Mouse (Mus musculus) gonadal fat pad, adult 2 months (tissue): ENCODE measurements at regions not wholly inside any gene's neighbourhood (a gene's known extent, or its start where the extent isn't known, plus 50 kb on each side); places are given as distances from the start of the nearest gene placed in this dataset.
"Not testable (repeated sequence)": the region's sequence is repeated elsewhere in the genome, so short reads cannot be mapped to it uniquely, and the experiment has no call there.

Experiments
- DNase-seq: peaks from one replicate; pipeline ENCODE4 v3.0.0-alpha.2; 2012; ENCODE audit warnings: low read depth

- no peak for DNase-seq
Measured at GRCm38 (mm10) chr17:82909189-82909588, 305.9 kb upstream of the Pkdcc start.

- not testable (repeated sequence) for DNase-seq
Measured at GRCm38 (mm10) chr17:82922986-82923385, 292.1 kb upstream of the Pkdcc start.

- no peak for DNase-seq
Measured at GRCm38 (mm10) chr17:82925751-82926150, 289.3 kb upstream of the Pkdcc start.

GRCm38 (mm10) chr17:82927681-82928080 lies 287.4 kb upstream of the Pkdcc start:
- no peak for DNase-seq

- no peak for DNase-seq
Measured at GRCm38 (mm10) chr17:82929511-82929910, 285.6 kb upstream of the Pkdcc start.

GRCm38 (mm10) chr17:82930738-82931137 lies 284.4 kb upstream of the Pkdcc start:
- DNase-seq, result no peak

GRCm38 (mm10) chr17:82931476-82931875 lies 283.6 kb upstream of the Pkdcc start:
- no peak for DNase-seq

GRCm38 (mm10) chr17:82936836-82937235 lies 278.3 kb upstream of the Pkdcc start:
- no peak for DNase-seq

- no peak for DNase-seq
Measured at GRCm38 (mm10) chr17:82946083-82946482, 269.0 kb upstream of the Pkdcc start.

- no peak for DNase-seq
Measured at GRCm38 (mm10) chr17:82949794-82950193, 265.3 kb upstream of the Pkdcc start.

GRCm38 (mm10) chr17:82950268-82950667 lies 264.8 kb upstream of the Pkdcc start:
- DNase-seq, result no peak

GRCm38 (mm10) chr17:82957409-82957808 lies 257.7 kb upstream of the Pkdcc start:
- DNase-seq, result peak; percentile 3

- no peak for DNase-seq
Measured at GRCm38 (mm10) chr17:82963374-82963773, 251.7 kb upstream of the Pkdcc start.

GRCm38 (mm10) chr17:82999710-83000109 lies 215.4 kb upstream of the Pkdcc start:
- DNase-seq, result no peak

- no peak for DNase-seq
Measured at GRCm38 (mm10) chr17:83000411-83000810, 214.7 kb upstream of the Pkdcc start.

GRCm38 (mm10) chr17:83001567-83001966 lies 213.5 kb upstream of the Pkdcc start:
- no peak for DNase-seq

- no peak for DNase-seq
Measured at GRCm38 (mm10) chr17:83010845-83011244, 204.2 kb upstream of the Pkdcc start.

GRCm38 (mm10) chr17:83015656-83016055 lies 199.4 kb upstream of the Pkdcc start:
- DNase-seq, result no peak

GRCm38 (mm10) chr17:83016936-83017335 lies 198.2 kb upstream of the Pkdcc start:
- DNase-seq, result no peak

- DNase-seq, result no peak
Measured at GRCm38 (mm10) chr17:83019267-83019666, 195.8 kb upstream of the Pkdcc start.

- DNase-seq, result no peak
Measured at GRCm38 (mm10) chr17:83020576-83020975, 194.5 kb upstream of the Pkdcc start.

GRCm38 (mm10) chr17:83025340-83025816 lies 189.7 kb upstream of the Pkdcc start:
- DNase-seq, result peak; percentile 26

- DNase-seq, result no peak
Measured at GRCm38 (mm10) chr17:83034914-83035573, 180.0 kb upstream of the Pkdcc start.

GRCm38 (mm10) chr17:83035574-83035918 lies 179.5 kb upstream of the Pkdcc start:
- DNase-seq, result no peak
